Mouse (Mus musculus) midbrain, embryonic 16.5 days (tissue): ENCODE results near the gene Rdh16f2. TPM values are rescaled to one million over a fixed set of nuclear protein-coding genes. Genes with fewer than 3 reads are reported as not detected.
"Not testable (repeated sequence)": the region's sequence is repeated elsewhere in the genome, so short reads cannot be mapped to it uniquely, and the experiment has no call there.

ENCODE experiments used
- ATAC-seq: fragments of 200-750 bp; cut with Nextera tagmentation; 2 replicates; pipeline ENCODE4 v1.8.0; 2017; ENCODE audit warnings: moderate TSS enrichment
- H3K27ac ChIP-seq: fragments of 300-500 bp; sonication (generic); 2 replicates; pipeline ENCODE4 v1.5.1; 2014; ENCODE audit warnings: mild to moderate bottlenecking, low read length, mixed read lengths
- H3K27me3 ChIP-seq: fragments of 300-500 bp; sonication (generic); 2 replicates; pipeline ENCODE4 v1.6.1; 2014; ENCODE audit warnings: low read depth, low read length, mixed read lengths; ENCODE audit not compliant: control insufficient read depth, insufficient read depth
- H3K36me3 ChIP-seq: fragments of 300-500 bp; sonication (generic); 2 replicates; pipeline ENCODE4 v1.6.1; 2014; ENCODE audit warnings: mild to moderate bottlenecking, low read length, moderate library complexity, mixed read lengths; ENCODE audit not compliant: control insufficient read depth, insufficient read depth
- H3K4me1 ChIP-seq: fragments of 300-500 bp; sonication (generic); 2 replicates; pipeline ENCODE4 v1.6.1; 2014; ENCODE audit warnings: mild to moderate bottlenecking, low read length, mixed read lengths; ENCODE audit not compliant: control insufficient read depth, insufficient read depth
- H3K4me2 ChIP-seq: fragments of 300-500 bp; sonication (generic); 2 replicates; pipeline ENCODE4 v1.6.1; 2014; ENCODE audit warnings: mild to moderate bottlenecking, low read length, mixed read lengths
- H3K4me3 ChIP-seq: fragments of 300-500 bp; sonication (generic); 2 replicates; pipeline ENCODE4 v1.5.1; 2014; ENCODE audit warnings: low read depth, mild to moderate bottlenecking, low read length, moderate library complexity, mixed read lengths
- H3K9ac ChIP-seq: fragments of 300-500 bp; sonication (generic); 2 replicates; pipeline ENCODE4 v1.6.1; 2014; ENCODE audit warnings: low read depth, low read length, mixed read lengths
- H3K9me3 ChIP-seq: fragments of 300-500 bp; sonication (generic); replicated peaks from 2 replicates; pipeline ENCODE4 v1.6.1; 2014; ENCODE audit warnings: mild to moderate bottlenecking, low read length, mixed read lengths; ENCODE audit not compliant: control insufficient read depth, poor library complexity, severe bottlenecking
- WGBS: fragments of 180-500 bp; shearing (Covaris S2); extraction: QIAGEN DNeasy Blood & Tissue Kit; methylation state at CpG from one replicate; pipeline ENCODE4 v1.1.7; 2014; 5-methylcytosine and 5-hydroxymethylcytosine counted together
- polyA plus RNA-seq: library from polyadenylated mRNA; unstranded; fragments of >200 nt; fragmentation: Nextera tagmentation; extraction: Ambion mirVana; gene quantifications from 2 replicates; pipeline ENCODE4 v1.2.1, GENCODE M21; 2015

Rdh16f2 gene
- polyA plus RNA-seq, 1 experiment from 2014 or later, result not detected

GRCm38 (mm10) chr10:127879155-127879688, 12.9 kb downstream of the Rdh16f2 start:
- H3K4me3 ChIP-seq, result no peak overlapping the region
- no peak overlapping the region for H3K27ac ChIP-seq
- H3K27me3 ChIP-seq, result no peaks in the 10 kb centered on the region
- no peak overlapping the region for H3K4me2 ChIP-seq
- H3K9ac ChIP-seq, result no peak overlapping the region
- no peaks in the 10 kb centered on the region for H3K9me3 ChIP-seq
- no peak for ATAC-seq
- no peaks in the 10 kb centered on the region for H3K36me3 ChIP-seq
- 85% methylated on average over 3 of the region's 3 CpGs for WGBS
- no peaks in the 10 kb centered on the region for H3K4me1 ChIP-seq

GRCm38 (mm10) chr10:127881041-127881440, 14.8 kb downstream of the Rdh16f2 start:
- Histone ChIP-seq H3K27me3 (no peaks in the 10 kb centered on the region), H3K4me1 (no peaks in the 10 kb centered on the region), H3K4me3 (no peak overlapping the region), H3K4me2 (no peak overlapping the region), H3K27ac (no peak overlapping the region), H3K9ac (no peak overlapping the region), H3K36me3 (no peaks in the 10 kb centered on the region), H3K9me3 (no peaks in the 10 kb centered on the region)
- ATAC-seq, result no peak
- 78% methylated on average over 4 of the region's 4 CpGs for whole genome bisulfite sequencing

- H3K27me3 ChIP-seq, result no peaks in the 10 kb centered on the region
- WGBS, result 73% methylated on average over 1 of the region's 1 CpGs
- no peaks in the 10 kb centered on the region for H3K36me3 ChIP-seq
- no peak overlapping the region for H3K4me3 ChIP-seq
- no peak overlapping the region for H3K27ac ChIP-seq
- H3K9ac ChIP-seq, result no peak overlapping the region
- no peak for ATAC-seq
- no peaks in the 10 kb centered on the region for H3K9me3 ChIP-seq
- no peaks in the 10 kb centered on the region for H3K4me1 ChIP-seq
- no peak overlapping the region for H3K4me2 ChIP-seq
Observed at GRCm38 (mm10) chr10:127886551-127886950, 20.3 kb downstream of the Rdh16f2 start.

- H3K27ac ChIP-seq, result no peak overlapping the region
- WGBS, result 87% methylated on average over 4 of the region's 4 CpGs
- ATAC-seq, result no peak
- no peaks in the 10 kb centered on the region for H3K4me1 ChIP-seq
- H3K9ac ChIP-seq, result no peak overlapping the region
- no peaks in the 10 kb centered on the region for H3K27me3 ChIP-seq
- no peaks in the 10 kb centered on the region for H3K36me3 ChIP-seq
- no peaks in the 10 kb centered on the region for H3K9me3 ChIP-seq
- H3K4me2 ChIP-seq, result no peak overlapping the region
- H3K4me3 ChIP-seq, result no peak overlapping the region
Observed at GRCm38 (mm10) chr10:127886971-127887370, 20.7 kb downstream of the Rdh16f2 start.

GRCm38 (mm10) chr10:127888605-127889004, 22.3 kb downstream of the Rdh16f2 start, which contains the start of gene Rdh7:
Gene Rdh7, minus strand, starts transcription at chr10:127888817.
- Histone ChIP-seq H3K4me1 (no peaks in the 10 kb centered on the region), H3K27me3 (no peaks in the 10 kb centered on the region), H3K36me3 (no peaks in the 10 kb centered on the region), H3K9ac (no peak within 1 kb of the TSS), H3K9me3 (no peaks in the 10 kb centered on the region), H3K4me2 (no peak within 1 kb of the TSS), H3K4me3 (no peak within 1 kb of the TSS), H3K27ac (no peak within 1 kb of the TSS)
- ATAC-seq, result no peak

- Histone ChIP-seq H3K27ac (no peak overlapping the region), H3K4me3 (no peak overlapping the region), H3K4me2 (no peak overlapping the region), H3K4me1 (no peaks in the 10 kb centered on the region), H3K36me3 (no peaks in the 10 kb centered on the region), H3K9ac (no peak overlapping the region), H3K27me3 (no peaks in the 10 kb centered on the region), H3K9me3 (no peaks in the 10 kb centered on the region)
- no peak for ATAC-seq
- WGBS, result 64% methylated on average over 1 of the region's 1 CpGs
Observed at GRCm38 (mm10) chr10:127891481-127891880, 25.2 kb downstream of the Rdh16f2 start.

GRCm38 (mm10) chr10:127893163-127894022, 27.1 kb downstream of the Rdh16f2 start:
- not testable (repeated sequence) for H3K36me3 ChIP-seq, H3K4me2 ChIP-seq, H3K27ac ChIP-seq, H3K27me3 ChIP-seq, H3K4me3 ChIP-seq, ATAC-seq, H3K4me1 ChIP-seq, H3K9me3 ChIP-seq, H3K9ac ChIP-seq
- 65% methylated on average over 5 of the region's 5 CpGs for WGBS

- WGBS, result 76% methylated on average over 5 of the region's 5 CpGs
Observed at GRCm38 (mm10) chr10:127896705-127897104, 30.4 kb downstream of the Rdh16f2 start.

GRCm38 (mm10) chr10:127897506-127897905, 31.2 kb downstream of the Rdh16f2 start:
- no peak overlapping the region for H3K4me3 ChIP-seq
- no peak overlapping the region for H3K9ac ChIP-seq
- H3K4me2 ChIP-seq, result no peak overlapping the region
- no peaks in the 10 kb centered on the region for H3K27me3 ChIP-seq
- H3K4me1 ChIP-seq, result no peaks in the 10 kb centered on the region
- H3K9me3 ChIP-seq, result no peaks in the 10 kb centered on the region
- no peaks in the 10 kb centered on the region for H3K36me3 ChIP-seq
- H3K27ac ChIP-seq, result no peak overlapping the region
- 90% methylated on average over 3 of the region's 3 CpGs for WGBS
- no peak for ATAC-seq

More at GRCm38 (mm10) chr10:127896705-127897104, 30.4 kb downstream of the Rdh16f2 start:
- H3K4me2 ChIP-seq, result no peak overlapping the region
- H3K4me3 ChIP-seq, result no peak overlapping the region
- ATAC-seq, result no peak
- H3K27me3 ChIP-seq, result no peaks in the 10 kb centered on the region
- no peak overlapping the region for H3K27ac ChIP-seq
- H3K9ac ChIP-seq, result no peak overlapping the region
- no peaks in the 10 kb centered on the region for H3K4me1 ChIP-seq
- no peaks in the 10 kb centered on the region for H3K9me3 ChIP-seq
- H3K36me3 ChIP-seq, result no peaks in the 10 kb centered on the region
